Mouse (Mus musculus) liver, adult 2 months (tissue): ENCODE measurements at regions not wholly inside any gene's neighbourhood (a gene's known extent, or its start where the extent isn't known, plus 50 kb on each side); places are given as distances from the start of the nearest gene placed in this dataset.

Source experiments
- CTCF ChIP-seq: fragments of 200-500 bp; IDR thresholded peaks from 2 replicates; pipeline ENCODE4 v1.5.1; 2011; ENCODE audit warnings: low read depth, low read length, control low read depth
- POLR2A ChIP-seq: fragments of 200-500 bp; IDR thresholded peaks from 2 replicates; pipeline ENCODE4 v1.6.1; 2011; ENCODE audit warnings: low read length, control low read depth; ENCODE audit not compliant: insufficient read depth; ENCODE audit errors: extremely low read depth

DNA sequence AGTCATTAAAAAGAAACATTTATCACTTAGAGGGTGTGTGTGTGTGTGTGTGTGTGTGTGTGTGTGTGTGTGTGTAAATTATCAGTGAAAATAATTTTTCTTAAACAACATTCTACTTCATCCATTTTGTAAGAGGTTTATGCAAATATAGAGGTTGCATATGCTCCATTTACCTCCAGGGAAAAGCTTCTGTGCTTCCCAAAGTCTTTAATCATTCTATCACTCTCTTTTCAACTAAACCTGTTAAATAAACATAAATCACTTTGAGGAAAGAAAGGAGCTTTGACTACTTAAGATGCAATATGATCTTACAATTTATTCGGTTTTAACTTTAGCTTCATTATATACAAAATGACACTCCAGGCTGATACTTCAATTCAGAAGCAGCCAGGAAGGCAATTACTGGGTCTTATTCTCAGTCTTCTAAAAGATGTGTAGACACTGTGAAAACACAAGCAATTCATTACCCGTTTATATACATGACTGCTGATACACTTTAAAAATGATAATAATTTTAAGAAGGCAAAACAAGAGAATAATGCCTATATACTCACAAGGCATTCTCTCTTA is 139.3 kb upstream of the Fam174a start:
- TF ChIP-seq CTCF (no peak), POLR2A (no peak)
